Mouse (Mus musculus) CH12.LX (cell line): ENCODE measurements around the gene Oas3. TPM values are rescaled to one million over a fixed set of nuclear protein-coding genes. Genes with fewer than 3 reads are reported as not detected.

Source experiments
- DNase-seq: peaks from one replicate; pipeline ENCODE4 v3.0.0-alpha.2; 2013; ENCODE audit errors: extremely low read depth
- H3K27ac ChIP-seq: 2 replicates; pipeline ENCODE4 v1.5.1; 2012; ENCODE audit warnings: low read depth, mild to moderate bottlenecking, control low read depth, moderate library complexity; ENCODE audit not compliant: insufficient read depth
- H3K27me3 ChIP-seq: replicated peaks from 2 replicates; pipeline ENCODE3; 2012; ENCODE audit warnings: inconsistent platforms
- H3K36me3 ChIP-seq, 2 experiments: replicated peaks in 1 of 2; 2 replicates each; pipeline versions ENCODE3 to v1.6.1; 2012; ENCODE audit warnings: inconsistent platforms in 1 of 2, low read length in 1 of 2, mild to moderate bottlenecking in 1 of 2, mixed read lengths in 1 of 2, moderate library complexity in 1 of 2; ENCODE audit not compliant: control insufficient read depth in 1 of 2, insufficient read depth in 1 of 2
- H3K4me1 ChIP-seq, 2 experiments: 2 replicates each; pipeline ENCODE4 v1.6.1; 2012; ENCODE audit warnings: inconsistent platforms in 1 of 2, moderate library complexity in 1 of 2; ENCODE audit not compliant: insufficient read depth in 2 of 2, control insufficient read depth in 1 of 2
- H3K4me2 ChIP-seq: 2 replicates; pipeline ENCODE4 v1.6.1; 2012; ENCODE audit warnings: low read depth, mild to moderate bottlenecking, control low read depth; ENCODE audit not compliant: poor library complexity, insufficient read depth, severe bottlenecking
- H3K4me3 ChIP-seq, 3 experiments: fragments of 150-350 bp in 1 of 3; sonication (generic) in 1 of 3; replicated peaks in 1 of 3; 2 replicates each; pipeline versions ENCODE3 to v1.5.1; 2011 to 2012; ENCODE audit warnings: low read depth in 2 of 3, low read length in 2 of 3, mild to moderate bottlenecking in 2 of 3, moderate library complexity in 2 of 3, control low read depth in 1 of 3, improper control_type of control experiment in 1 of 3, inconsistent platforms in 1 of 3, mixed read lengths in 1 of 3; ENCODE audit not compliant: poor library complexity in 1 of 3
- H3K79me2 ChIP-seq: replicated peaks from 2 replicates; pipeline ENCODE4 v1.6.1; 2012; ENCODE audit warnings: mild to moderate bottlenecking, moderate library complexity; ENCODE audit not compliant: control insufficient read depth, poor library complexity, insufficient read depth, severe bottlenecking; ENCODE audit errors: extremely low read depth
- H3K9ac ChIP-seq: 2 replicates; pipeline ENCODE4 v1.6.1; 2012; ENCODE audit warnings: low read depth, mild to moderate bottlenecking, control low read depth, moderate library complexity; ENCODE audit not compliant: insufficient read depth
- H3K9me3 ChIP-seq: replicated peaks from 2 replicates; pipeline ENCODE3; 2012; ENCODE audit warnings: low read length, inconsistent platforms, mixed read lengths
- BHLHE40 ChIP-seq: IDR thresholded peaks from 2 replicates; pipeline ENCODE4 v1.6.1; 2011; ENCODE audit warnings: mild to moderate bottlenecking, low read depth, low read length, improper control_type of control experiment
- ETS1 ChIP-seq: conservative IDR thresholded peaks from 2 replicates; pipeline ENCODE4 v1.6.1; 2012; ENCODE audit warnings: low read depth, mild to moderate bottlenecking, inconsistent platforms, low read length, improper control_type of control experiment, moderate library complexity
- GABPA ChIP-seq: IDR thresholded peaks from 2 replicates; pipeline ENCODE4 v1.6.1; 2012; ENCODE audit warnings: low read depth, low read length, improper control_type of control experiment, inconsistent platforms; ENCODE audit not compliant: insufficient replicate concordance
- MAX ChIP-seq: IDR thresholded peaks from 2 replicates; pipeline ENCODE4 v1.6.1; 2011; ENCODE audit warnings: low read length, improper control_type of control experiment
- MXI1 ChIP-seq: IDR thresholded peaks from 2 replicates; pipeline ENCODE4 v1.6.1; 2011; ENCODE audit warnings: mild to moderate bottlenecking, low read depth, low read length, improper control_type of control experiment
- NRF1 ChIP-seq: IDR thresholded peaks from 2 replicates; pipeline ENCODE4 v1.6.1; 2014; ENCODE audit warnings: low read depth, mild to moderate bottlenecking, inconsistent platforms, low read length, improper control_type of control experiment, moderate library complexity
- POLR2A ChIP-seq: IDR thresholded peaks from 2 replicates; pipeline ENCODE4 v1.6.1; 2011; ENCODE audit warnings: low read depth, mild to moderate bottlenecking, improper control_type of control experiment, low read length
- RCOR1 ChIP-seq: conservative IDR thresholded peaks from 2 replicates; pipeline ENCODE4 v1.6.1; 2012; ENCODE audit warnings: low read depth, mild to moderate bottlenecking, inconsistent platforms, low read length, improper control_type of control experiment
- TBP ChIP-seq: conservative IDR thresholded peaks from 2 replicates; pipeline ENCODE4 v1.6.1; 2011; ENCODE audit warnings: low read depth, low read length, improper control_type of control experiment
- USF1 ChIP-seq: IDR thresholded peaks from 2 replicates; pipeline ENCODE4 v1.6.1; 2014; ENCODE audit warnings: low read depth, mild to moderate bottlenecking, inconsistent platforms, low read length, improper control_type of control experiment
- ZC3H11A ChIP-seq: IDR thresholded peaks from 2 replicates; pipeline ENCODE4 v1.6.1; 2012; ENCODE audit warnings: low read depth, mild to moderate bottlenecking, inconsistent platforms, low read length, improper control_type of control experiment
- ZKSCAN1 ChIP-seq: IDR thresholded peaks from 2 replicates; pipeline ENCODE4 v1.6.1; 2012; ENCODE audit warnings: low read depth, inconsistent platforms, low read length, improper control_type of control experiment, borderline replicate concordance
- ZMIZ1 ChIP-seq: IDR thresholded peaks from 2 replicates; pipeline ENCODE4 v1.6.1; 2012; ENCODE audit warnings: low read depth, mild to moderate bottlenecking, inconsistent platforms, low read length, improper control_type of control experiment
- dilution Hi-C: fragments of 300-500 bp; cut with MboI; formaldehyde crosslinking; loops from 2 replicates; pipeline ENCODE4 v1.14.3; 2020; ENCODE audit warnings: low sequenced_read_pairs; ENCODE audit not compliant: extremely low pct_unique_long_range_greater_than_20kb, extremely low pct_ligation_motif_present
- in situ Hi-C: fragments of 300-500 bp; cut with MboI; formaldehyde crosslinking; loops from 3 replicates; pipeline ENCODE4 v1.14.3; 2019; ENCODE audit warnings: low sequenced_read_pairs, low pct_ligation_motif_present, low pct_unique_long_range_greater_than_20kb, mixed read lengths
- polyA plus RNA-seq: library from polyadenylated mRNA; unstranded; fragments of >175 nt; gene quantifications from 2 replicates; pipeline ENCODE4 v1.2.1, GENCODE M21; 2012; ENCODE audit warnings: low read depth; ENCODE audit not compliant: insufficient read length
- total RNA-seq, 2 experiments: library from RNA; depleted of rRNA; stranded (reverse); fragments of 300-350 nt in 1 of 2; fragments of >200 nt in 1 of 2; gene quantifications; 2 replicates each; pipeline ENCODE4 v1.2.3; 2012 to 2014

Gene Oas3
- total and polyA plus RNA-seq, 3 experiments: 0.30 TPM; not detected in 2

DNA sequence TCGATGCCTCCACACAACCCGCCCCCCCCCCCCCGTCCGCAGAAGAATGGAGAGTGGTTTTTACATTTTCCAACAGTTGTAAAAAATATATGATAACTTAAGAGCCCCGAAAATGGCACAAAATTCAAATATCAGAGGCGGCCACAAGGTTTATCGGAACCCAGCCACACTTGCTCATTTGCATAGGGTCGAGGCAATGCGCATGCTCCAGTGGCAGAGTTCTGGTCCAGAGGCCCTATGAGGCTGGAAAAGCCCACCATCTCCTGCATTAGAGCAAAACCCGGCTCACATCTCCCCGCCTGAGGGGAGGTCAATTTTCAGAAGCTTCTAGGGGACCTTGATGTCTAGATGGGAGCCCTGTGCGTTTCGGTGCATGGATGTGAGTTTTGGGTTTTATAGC is 70.5 kb downstream of the Oas3 start:
- Histone ChIP-seq H3K79me2 (no peaks in the 10 kb centered on the region), H3K27ac (no peak overlapping the region), H3K9me3 (no peaks in the 10 kb centered on the region), H3K36me3 (no peaks in the 10 kb centered on the region), H3K4me3 (peak overlapping the region in 2 of 3 experiments; percentile 32 to 34), H3K4me2 (peak overlapping the region; percentile 22; the same call in 1 of the 2 replicates), H3K9ac (no peak overlapping the region), H3K27me3 (peaks cover 4% of the 10 kb centered on the region), H3K4me1 (peaks cover 14 to 73% of the 10 kb centered on the region in 2 experiments)
- peak; percentile 63 for DNase-seq
- no peak for TF ChIP-seq MXI1
- no peak; the same call in 1 of the 2 replicates for TF ChIP-seq POLR2A
- peak; percentile 88 for TF ChIP-seq NRF1
- 0 out of 2 replicates have a peak, but pooled peaks have one; percentile 24 for TF ChIP-seq TBP
- TF ChIP-seq RCOR1: no peak
- in situ Hi-C loops: loop anchor here (25.0 kb wide), 1 partner anchor 195 kb away; the partner anchor contains the start of genes Plbd2 and Slc8b1
- dilution Hi-C loops: no loop called here

DNA sequence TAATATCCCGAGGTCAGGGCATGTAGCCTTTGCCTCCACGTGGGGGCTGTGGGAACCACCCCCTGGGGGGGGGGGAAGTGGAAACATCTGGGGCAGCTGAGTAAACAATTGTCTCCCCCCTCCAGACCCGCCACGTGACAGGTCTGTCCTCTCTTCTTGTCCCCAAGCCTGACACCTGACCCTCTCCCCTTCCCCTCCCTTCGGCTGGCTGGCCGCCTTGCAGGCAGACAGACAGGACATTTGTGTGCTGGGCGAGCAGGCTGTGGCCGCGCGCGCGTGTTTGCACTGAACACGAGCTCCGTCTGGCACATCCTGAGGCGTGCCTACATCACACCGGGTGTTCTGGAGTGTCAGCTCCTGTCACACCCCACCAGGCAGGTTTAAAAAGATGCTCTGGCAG is 70.9 kb downstream of the Oas3 start:
- peaks cover 17 to 77% of the 10 kb centered on the region in 2 experiments for H3K4me1 ChIP-seq

DNA sequence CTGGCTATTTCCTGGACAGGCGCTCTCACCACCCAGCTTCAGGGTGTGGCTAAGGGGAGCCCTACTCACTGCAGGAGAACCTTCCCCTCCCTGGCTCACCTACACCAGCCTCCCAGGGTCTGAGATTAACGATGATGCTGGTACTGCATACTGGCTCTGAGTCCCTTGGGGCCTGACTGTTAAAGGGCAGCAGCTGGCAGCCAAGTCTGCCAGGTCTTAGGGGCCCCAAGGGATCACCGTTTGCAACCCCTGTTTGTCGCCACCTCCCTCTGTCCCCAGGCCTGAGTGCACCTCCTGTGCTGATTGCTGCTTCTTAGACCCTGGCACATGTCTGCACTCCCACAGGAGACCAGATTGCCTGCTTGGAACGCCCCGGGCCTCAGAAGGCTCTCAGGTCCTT is 73.0 kb downstream of the Oas3 start:
- dilution Hi-C loops: no loop called here

More for the DNA sequence above, 70.9 kb downstream of the Oas3 start:
- no peak overlapping the region for H3K9ac ChIP-seq
- TF ChIP-seq ZC3H11A (no peak), ZMIZ1 (no peak), TBP (no peak), ZKSCAN1 (no peak), USF1 (peak; percentile 26; the same call in 1 of the 2 replicates), MAX (peak; percentile 25; the same call in 1 of the 2 replicates), ETS1 (no peak), BHLHE40 (peak; percentile 41)
- H3K36me3 ChIP-seq: no peaks in the 10 kb centered on the region
- in situ Hi-C loops: loop anchor here (25.0 kb wide), 1 partner anchor 194 kb away; the partner anchor contains the start of genes Plbd2 and Slc8b1
- H3K79me2 ChIP-seq: no peaks in the 10 kb centered on the region
- dilution Hi-C loops: no loop called here
- H3K4me3 ChIP-seq: peak overlapping the region in 1 of 3 experiments; percentile 7
- H3K27me3 ChIP-seq: peaks cover 4% of the 10 kb centered on the region
- DNase-seq: no peak
- no peak overlapping the region for H3K27ac ChIP-seq
- H3K4me2 ChIP-seq: peak overlapping the region; percentile 22; the same call in 1 of the 2 replicates
- no peaks in the 10 kb centered on the region for H3K9me3 ChIP-seq

More for the DNA sequence above, 73.0 kb downstream of the Oas3 start:
- Histone ChIP-seq H3K4me3 (no peak overlapping the region), H3K9ac (no peak overlapping the region), H3K9me3 (no peaks in the 10 kb centered on the region), H3K4me2 (no peak overlapping the region), H3K27ac (no peak overlapping the region), H3K79me2 (no peaks in the 10 kb centered on the region), H3K36me3 (no peaks in the 10 kb centered on the region), H3K4me1 (peaks cover 14 to 85% of the 10 kb centered on the region in 2 experiments), H3K27me3 (no peaks in the 10 kb centered on the region)
- no peak for DNase-seq
- in situ Hi-C loops: loop anchor here (25.0 kb wide), 1 partner anchor 192 kb away; the partner anchor contains the start of genes Plbd2 and Slc8b1
- TF ChIP-seq GABPA (no peak), ZC3H11A (no peak)
